20 mouse cellular contexts compared by ENCODE assay signal in the genomic region with DNA sequence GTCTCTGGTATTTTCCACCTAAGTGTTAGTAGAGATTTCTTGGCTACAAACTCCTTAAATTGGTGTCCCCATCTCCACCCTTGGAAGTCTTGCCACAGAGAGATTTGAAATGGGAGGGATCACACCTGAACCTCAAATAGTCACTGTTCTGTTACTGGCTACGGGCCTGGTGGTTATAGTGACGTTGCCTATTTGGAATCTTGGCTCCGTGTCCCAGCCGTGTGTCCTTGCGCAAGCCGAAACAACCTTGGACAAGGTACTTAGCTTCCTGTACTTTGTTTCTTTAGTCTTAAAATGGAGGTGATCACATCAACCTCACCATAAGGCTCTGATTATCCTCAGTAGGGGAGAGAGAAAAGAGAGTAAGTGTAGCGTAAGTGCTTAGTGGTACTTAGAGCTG. TPM values are rescaled to one million over a fixed set of nuclear protein-coding genes. Genes with fewer than 3 reads are reported as not detected.
DNase-seq lines count a peak whose midpoint lies in the region; ATAC-seq lines count a peak whose summit lies in the region.
"Had no signal": no experiment of that assay in that cellular context is flagged by ENCODE, and none has a peak within 500 bp of the region (broad histone marks: within the 10 kb centered on the region; RNA-seq: fewer than 3 reads in every experiment).

No protein-coding gene starts in this region.

- H3K4me2 ChIP-seq in forebrain, embryonic 13.5 days = no peak overlapping the region
- H3K4me2 ChIP-seq: limb, embryonic 15.5 days; lung, embryonic 14.5 days; stomach, embryonic 15.5 days had no signal

- H3K4me3 ChIP-seq in forebrain, embryonic 13.5 days = no peak overlapping the region
- H3K4me3 ChIP-seq: erythroblast, embryonic 14.5 days; gastrocnemius, adult 2 months; limb, embryonic 15.5 days; midbrain, embryonic 10.5 days; stomach, embryonic 15.5 days had no signal

- no peaks in the 10 kb centered on the region for H3K4me1 ChIP-seq in forebrain, embryonic 13.5 days
- H3K4me1 ChIP-seq: midbrain, embryonic 10.5 days; stomach, embryonic 15.5 days had no signal

- H3K36me3 ChIP-seq in forebrain, embryonic 13.5 days (ENCODE audit: poor library complexity, severe bottlenecking) = no peaks in the 10 kb centered on the region
- H3K36me3 ChIP-seq: limb, embryonic 15.5 days; midbrain, embryonic 10.5 days; stomach, embryonic 15.5 days had no signal

- intact Hi-C loops in heart, postnatal 25 days (cut with DNase I) = no loop called here

- no peak overlapping the region for H3K27ac ChIP-seq in forebrain, embryonic 13.5 days
- H3K27ac ChIP-seq: gastrocnemius, adult 2 months; kidney, postnatal 0 days; limb, embryonic 15.5 days; midbrain, embryonic 10.5 days; stomach, embryonic 15.5 days had no signal

- no peak overlapping the region for H3K9ac ChIP-seq in forebrain, embryonic 13.5 days
- H3K9ac ChIP-seq: forebrain, postnatal 0 days; limb, embryonic 15.5 days; lung, embryonic 14.5 days; stomach, embryonic 15.5 days had no signal

- 93% methylated on average over 7 of the region's 7 CpGs for WGBS in forebrain, embryonic 13.5 days

- DNase-seq in heart, adult 18-20 months = peak; percentile 57 to 60
- DNase-seq in heart, postnatal 25 days (ENCODE audit: low spot score) = no peak
- peak; percentile 46 for DNase-seq in kidney, postnatal 14 days
- DNase-seq in kidney, postnatal 10 days = no peak
- DNase-seq in R1 (ENCODE audit: low read depth, low spot score) = peak; percentile 44
- peak; percentile 59 for DNase-seq in lung, postnatal 10 days
- DNase-seq in layer of hippocampus, adult 8-10 months (ENCODE audit: low spot score in 2 of 2) = no peak
- DNase-seq: B cell, adult 2 months; cerebellum, adult 2 months; forebrain, postnatal 0 days; gastrocnemius, adult 2 months; heart, postnatal 36 days; lung, embryonic 14.5 days; thymus, adult 2 months had no signal

- H3K27me3 ChIP-seq in forebrain, embryonic 13.5 days = no peaks in the 10 kb centered on the region
- H3K27me3 ChIP-seq: limb, embryonic 15.5 days; stomach, embryonic 15.5 days had no signal

- ATAC-seq in forebrain, embryonic 13.5 days = no peak
- ATAC-seq: forebrain, postnatal 0 days had no signal

- H3K9me3 ChIP-seq in forebrain, embryonic 13.5 days (replicated peaks) = no peaks in the 10 kb centered on the region
- H3K9me3 ChIP-seq: limb, embryonic 15.5 days; midbrain, embryonic 10.5 days; stomach, embryonic 15.5 days had no signal

RNA-seq across cellular contexts. Expression of a gene that starts 13.7 kb away (rescaled TPM):
- total RNA-seq in heart, adult 18-20 months (2021) = 100 to 1,000 TPM; 161 to 188 TPM
- total RNA-seq in heart, postnatal 25 days (2021) = 100 to 1,000 TPM; 135 to 205 TPM
- total RNA-seq in layer of hippocampus, adult 8-10 months (2022) = 10 to 100 TPM; 65.5 to 73.4 (median 69.4) TPM
- 13.3 and 13.6 TPM in 2 replicates for polyA plus RNA-seq in forebrain, embryonic 13.5 days (2015; fragmentation: Nextera tagmentation; extraction: Ambion mirVana)

Comparison
In these comparisons a context has a peak if more than half of its experiments do, and no peak if none do; other contexts are left out.
1. DNase-seq: peak in heart, adult 18-20 months (2 of 2), kidney, postnatal 14 days (single experiment), R1 (single experiment) and lung, postnatal 10 days (single experiment); none in heart, postnatal 25 days (single experiment), kidney, postnatal 10 days (single experiment) and layer of hippocampus, adult 8-10 months (0 of 2).